Mouse (Mus musculus): ENCODE data around the gene Gm20388. TPM values are rescaled to one million over a fixed set of nuclear protein-coding genes. Genes with fewer than 3 reads are reported as not detected.

Gm20388 gene
- polyA plus RNA-seq, 1 experiment from 2014 or later, result 7.4 TPM

DNA sequence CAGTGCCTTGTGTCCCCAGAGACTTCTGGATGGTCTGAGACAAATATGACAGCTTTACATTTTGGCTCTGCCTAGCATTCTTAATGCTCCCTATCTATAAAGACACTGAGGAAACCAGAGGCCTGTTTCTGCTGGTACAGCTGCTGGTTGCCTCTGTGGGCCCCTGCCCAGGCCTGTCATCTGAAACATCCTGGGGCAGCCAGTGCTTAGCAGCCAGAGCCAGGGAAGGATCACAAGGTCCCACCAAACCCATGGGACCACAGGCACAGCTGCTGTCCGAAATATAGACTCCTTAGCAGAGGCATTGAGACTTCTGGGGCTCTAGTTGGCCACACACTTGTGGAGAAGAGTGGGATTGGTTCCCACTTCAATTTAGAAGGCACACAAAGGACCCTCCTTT lies 2874.1 kb downstream of the Gm20388 start:
- H3K27me3 ChIP-seq (ENCODE audit: control insufficient read depth, insufficient read depth, low read length), result no peaks in the 10 kb centered on the region
- no peaks in the 10 kb centered on the region for H3K36me3 ChIP-seq (ENCODE audit: control insufficient read depth, insufficient read depth, low read length)
- H3K4me2 ChIP-seq (ENCODE audit: low read depth, low read length), result no peak overlapping the region
- H3K9ac ChIP-seq (ENCODE audit: low read length), result no peak overlapping the region
- H3K9me3 ChIP-seq (replicated peaks; ENCODE audit: control insufficient read depth, low read length), result no peaks in the 10 kb centered on the region
- H3K27ac ChIP-seq (ENCODE audit: low read length), result no peak overlapping the region
- H3K4me3 ChIP-seq (replicated peaks; ENCODE audit: low read length), result no peak overlapping the region
- no peak for ATAC-seq (ENCODE audit: insufficient read depth, low FRiP score)
- WGBS, result 68% methylated on average over 1 of the region's 1 CpGs
- no peaks in the 10 kb centered on the region for H3K4me1 ChIP-seq (ENCODE audit: control insufficient read depth, insufficient read depth, low read length)

DNA sequence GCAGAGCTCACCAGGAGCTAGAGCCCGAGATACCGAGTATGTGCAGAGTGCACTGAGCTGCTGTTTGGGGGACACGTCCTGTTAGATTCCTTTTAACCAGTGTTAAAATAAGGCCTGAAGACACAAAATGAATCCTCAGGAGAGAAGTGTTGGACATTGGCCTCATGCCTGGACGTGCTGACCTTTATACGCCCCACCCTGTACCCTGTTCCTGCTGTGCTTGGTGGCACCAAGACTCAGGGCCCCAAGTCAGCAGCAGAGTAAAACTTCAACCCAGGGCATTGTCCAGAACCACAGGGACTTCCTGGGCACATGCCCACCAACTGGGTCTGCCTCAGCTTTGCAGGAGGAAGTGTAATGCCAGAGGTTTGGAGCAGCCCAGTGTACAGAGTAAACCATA lies 2879.2 kb downstream of the Gm20388 start:
- no peak; the same call in 1 of the 2 replicates for ATAC-seq (ENCODE audit: insufficient read depth, low FRiP score)
- Histone ChIP-seq H3K4me3 (replicated peaks; ENCODE audit: low read length) (no peak overlapping the region), H3K9me3 (replicated peaks; ENCODE audit: control insufficient read depth, low read length) (no peaks in the 10 kb centered on the region), H3K4me1 (ENCODE audit: control insufficient read depth, insufficient read depth, low read length) (peaks cover 8% of the 10 kb centered on the region; the same call in 1 of the 2 replicates), H3K9ac (ENCODE audit: low read length) (no peak overlapping the region), H3K4me2 (ENCODE audit: low read depth, low read length) (no peak overlapping the region), H3K27me3 (ENCODE audit: control insufficient read depth, insufficient read depth, low read length) (no peaks in the 10 kb centered on the region), H3K36me3 (ENCODE audit: control insufficient read depth, insufficient read depth, low read length) (no peaks in the 10 kb centered on the region), H3K27ac (ENCODE audit: low read length) (no peak overlapping the region)
- 94% methylated on average over 5 of the region's 5 CpGs for WGBS

DNA sequence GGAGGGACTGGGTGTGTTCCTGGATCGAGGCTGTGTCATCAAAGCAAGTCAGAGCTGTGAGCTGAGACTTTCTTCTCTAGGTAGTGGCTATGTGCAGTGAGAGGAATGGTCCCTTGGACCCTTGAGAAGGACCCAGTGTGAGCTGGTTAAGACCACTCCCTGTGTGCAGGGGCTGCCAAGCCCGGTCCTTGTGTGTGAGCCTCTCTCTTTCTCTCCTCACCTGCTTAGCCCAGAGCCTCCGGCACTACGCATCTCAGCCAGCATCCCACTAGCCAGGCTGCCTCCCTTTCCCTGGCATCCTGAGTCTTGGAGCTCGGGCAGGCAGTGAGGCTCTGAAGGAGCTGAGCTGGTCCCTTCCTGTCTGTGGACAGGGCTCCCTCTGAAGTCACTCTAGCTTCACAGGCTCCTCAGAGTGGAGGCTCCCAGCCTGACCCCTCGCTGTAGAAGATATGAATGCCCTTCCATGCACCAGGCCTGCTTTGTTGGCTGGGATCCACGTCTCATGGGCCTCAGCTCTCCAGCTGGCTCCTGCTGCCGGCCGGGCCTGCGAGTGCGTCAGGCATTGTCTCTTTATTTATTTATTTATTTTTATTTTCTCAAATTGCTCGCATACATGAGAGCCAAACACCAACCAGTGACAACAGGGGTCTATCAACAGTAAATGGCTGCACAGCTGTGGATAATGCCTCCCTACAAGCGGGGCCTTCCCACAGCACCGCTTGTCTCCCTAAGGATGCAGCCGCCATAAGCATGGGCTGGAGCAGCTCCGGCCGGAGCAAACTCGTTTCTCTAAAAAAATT lies 2882.9 kb downstream of the Gm20388 start:
- WGBS, result 60% methylated on average over 18 of the region's 18 CpGs
- Histone ChIP-seq H3K9ac (ENCODE audit: low read length) (0 out of 2 replicates have a peak overlapping the region, but pooled peaks have one; percentile 18), H3K27me3 (ENCODE audit: control insufficient read depth, insufficient read depth, low read length) (no peaks in the 10 kb centered on the region), H3K4me3 (replicated peaks; ENCODE audit: low read length) (no peak overlapping the region), H3K4me2 (ENCODE audit: low read depth, low read length) (no peak overlapping the region), H3K9me3 (replicated peaks; ENCODE audit: control insufficient read depth, low read length) (no peaks in the 10 kb centered on the region), H3K36me3 (ENCODE audit: control insufficient read depth, insufficient read depth, low read length) (no peaks in the 10 kb centered on the region), H3K27ac (ENCODE audit: low read length) (peak overlapping the region; percentile 47), H3K4me1 (ENCODE audit: control insufficient read depth, insufficient read depth, low read length) (peaks cover 8% of the 10 kb centered on the region; the same call in 1 of the 2 replicates)
- ATAC-seq (ENCODE audit: insufficient read depth, low FRiP score), result peak; percentile 79

DNA sequence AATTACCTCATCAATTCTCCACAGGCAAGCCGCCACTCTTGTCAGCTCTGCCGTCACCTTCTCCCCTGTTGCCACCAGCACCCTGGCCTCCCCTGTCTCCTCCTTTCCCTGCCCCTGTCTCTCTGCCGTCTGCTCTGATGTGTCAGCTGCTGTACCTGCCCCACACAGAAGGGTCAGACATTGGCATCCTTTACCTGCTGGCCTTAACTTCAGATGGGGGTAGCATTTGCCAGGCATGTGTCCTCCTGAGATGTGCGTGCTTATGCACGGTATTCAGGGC lies 2883.5 kb downstream of the Gm20388 start:
- Histone ChIP-seq H3K4me3 (replicated peaks; ENCODE audit: low read length) (no peak overlapping the region), H3K27ac (ENCODE audit: low read length) (0 out of 2 replicates have a peak overlapping the region, but pooled peaks have one; percentile 3), H3K27me3 (ENCODE audit: control insufficient read depth, insufficient read depth, low read length) (no peaks in the 10 kb centered on the region), H3K9ac (ENCODE audit: low read length) (no peak overlapping the region), H3K9me3 (replicated peaks; ENCODE audit: control insufficient read depth, low read length) (no peaks in the 10 kb centered on the region), H3K4me1 (ENCODE audit: control insufficient read depth, insufficient read depth, low read length) (peaks cover 8% of the 10 kb centered on the region; the same call in 1 of the 2 replicates), H3K36me3 (ENCODE audit: control insufficient read depth, insufficient read depth, low read length) (no peaks in the 10 kb centered on the region), H3K4me2 (ENCODE audit: low read depth, low read length) (no peak overlapping the region)
- 62% methylated on average over 5 of the region's 5 CpGs for WGBS
- ATAC-seq (ENCODE audit: insufficient read depth, low FRiP score), result no peak

DNA sequence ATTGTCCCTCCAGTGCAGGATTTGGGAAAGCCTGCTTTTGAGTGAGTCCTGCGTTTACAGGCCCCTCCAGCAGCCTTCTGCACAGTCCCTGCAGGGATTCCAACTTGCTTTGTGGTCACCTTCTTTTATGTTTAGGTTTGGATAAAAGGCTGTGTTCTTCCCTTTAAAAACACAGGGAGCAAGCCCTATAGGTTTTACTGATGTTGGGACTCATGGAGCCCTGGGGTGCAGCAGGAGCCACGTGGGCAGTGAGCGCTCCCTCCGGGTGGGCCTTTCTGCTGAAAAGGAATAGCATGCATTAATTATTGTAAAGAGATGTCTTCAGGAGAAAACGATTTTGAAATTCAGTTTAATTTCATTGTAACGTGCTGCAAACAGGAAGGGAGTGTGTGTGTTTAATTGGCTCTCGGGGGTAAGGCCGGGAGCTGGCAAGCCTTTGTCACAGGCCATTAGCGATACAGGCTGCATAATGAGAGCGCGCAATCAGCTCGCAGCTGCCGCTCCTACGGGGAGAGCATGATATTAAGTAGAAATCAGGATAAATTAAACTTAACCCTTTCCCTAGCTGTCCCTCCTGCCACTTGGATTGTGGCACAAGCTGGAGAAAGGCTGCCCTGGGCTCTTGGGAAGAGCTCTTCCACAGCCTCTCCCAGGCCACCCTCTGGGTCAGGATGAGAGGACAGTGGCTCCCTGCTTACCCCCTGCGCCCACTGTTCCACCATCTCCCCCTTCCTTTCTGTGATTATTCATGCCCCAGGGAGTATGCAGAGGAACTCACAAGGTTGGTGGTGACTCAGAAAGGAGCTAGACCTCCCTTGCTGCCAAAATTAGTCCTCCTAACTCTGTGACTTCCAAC lies 2893.5 kb downstream of the Gm20388 start:
- Histone ChIP-seq H3K4me2 (ENCODE audit: low read depth, low read length) (no peak overlapping the region), H3K27me3 (ENCODE audit: control insufficient read depth, insufficient read depth, low read length) (no peaks in the 10 kb centered on the region), H3K4me3 (replicated peaks; ENCODE audit: low read length) (no peak overlapping the region), H3K27ac (ENCODE audit: low read length) (no peak overlapping the region), H3K36me3 (ENCODE audit: control insufficient read depth, insufficient read depth, low read length) (no peaks in the 10 kb centered on the region), H3K9ac (ENCODE audit: low read length) (no peak overlapping the region), H3K9me3 (replicated peaks; ENCODE audit: control insufficient read depth, low read length) (no peaks in the 10 kb centered on the region), H3K4me1 (ENCODE audit: control insufficient read depth, insufficient read depth, low read length) (no peaks in the 10 kb centered on the region)
- ATAC-seq (ENCODE audit: insufficient read depth, low FRiP score), result no peak
- 51% methylated on average over 15 of the region's 15 CpGs for WGBS

DNA sequence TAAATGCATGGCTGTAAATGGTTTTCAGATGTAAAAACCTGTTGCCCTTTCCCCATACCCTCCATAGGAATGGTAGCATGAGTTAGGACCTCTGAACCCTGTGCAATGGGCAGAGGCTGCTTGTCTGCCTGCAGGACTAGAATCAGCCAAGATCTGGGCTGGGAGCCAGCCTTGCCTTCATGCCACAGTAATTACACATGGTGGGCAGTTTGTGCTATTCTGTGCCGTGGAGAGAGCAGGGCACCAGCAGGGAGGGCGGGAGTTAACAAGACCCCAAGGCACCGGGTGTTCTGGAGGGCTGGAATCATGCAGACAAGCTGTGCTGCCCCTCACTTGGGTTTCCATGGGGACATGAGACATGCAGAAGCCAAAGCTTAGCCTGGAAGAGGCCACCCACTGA lies 2894.7 kb downstream of the Gm20388 start:
- Histone ChIP-seq H3K27me3 (ENCODE audit: control insufficient read depth, insufficient read depth, low read length) (no peaks in the 10 kb centered on the region), H3K27ac (ENCODE audit: low read length) (no peak overlapping the region), H3K4me3 (replicated peaks; ENCODE audit: low read length) (no peak overlapping the region), H3K9me3 (replicated peaks; ENCODE audit: control insufficient read depth, low read length) (no peaks in the 10 kb centered on the region), H3K9ac (ENCODE audit: low read length) (no peak overlapping the region), H3K4me1 (ENCODE audit: control insufficient read depth, insufficient read depth, low read length) (no peaks in the 10 kb centered on the region), H3K4me2 (ENCODE audit: low read depth, low read length) (no peak overlapping the region), H3K36me3 (ENCODE audit: control insufficient read depth, insufficient read depth, low read length) (no peaks in the 10 kb centered on the region)
- ATAC-seq (ENCODE audit: insufficient read depth, low FRiP score), result no peak
- 69% methylated on average over 3 of the region's 3 CpGs for WGBS

DNA sequence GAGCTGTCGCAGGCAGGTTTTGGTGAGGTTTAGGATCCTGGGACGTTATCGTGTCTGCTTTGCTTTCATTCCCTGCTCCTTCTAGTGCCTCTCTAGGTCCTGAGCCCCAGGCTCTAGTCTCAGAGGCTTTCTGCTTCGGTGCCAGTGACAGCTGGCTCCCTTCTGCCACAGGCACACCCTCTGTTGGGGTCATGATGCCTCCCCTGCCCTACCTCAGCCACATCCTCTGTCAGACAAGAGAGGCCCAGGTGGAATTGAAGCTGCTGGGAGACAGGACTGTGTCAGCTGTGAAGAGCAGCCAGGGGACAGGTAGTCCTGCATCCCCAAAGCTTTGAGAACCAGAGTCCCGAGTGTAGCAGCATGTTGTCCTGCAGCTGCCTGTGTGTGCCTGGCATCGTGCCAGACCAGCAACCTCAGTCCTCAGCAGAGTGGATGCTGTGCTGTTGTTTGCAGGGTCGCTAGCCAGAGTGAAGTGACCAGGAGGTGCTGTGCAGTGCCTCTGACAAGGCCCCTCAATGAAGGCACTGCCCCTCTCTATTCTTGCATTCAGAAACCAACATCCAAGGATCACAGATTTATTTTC lies 2896.4 kb downstream of the Gm20388 start:
- Histone ChIP-seq H3K36me3 (ENCODE audit: control insufficient read depth, insufficient read depth, low read length) (no peaks in the 10 kb centered on the region), H3K27me3 (ENCODE audit: control insufficient read depth, insufficient read depth, low read length) (no peaks in the 10 kb centered on the region), H3K4me2 (ENCODE audit: low read depth, low read length) (no peak overlapping the region), H3K9me3 (replicated peaks; ENCODE audit: control insufficient read depth, low read length) (no peaks in the 10 kb centered on the region), H3K9ac (ENCODE audit: low read length) (no peak overlapping the region), H3K27ac (ENCODE audit: low read length) (no peak overlapping the region), H3K4me1 (ENCODE audit: control insufficient read depth, insufficient read depth, low read length) (no peaks in the 10 kb centered on the region), H3K4me3 (replicated peaks; ENCODE audit: low read length) (no peak overlapping the region)
- no peak for ATAC-seq (ENCODE audit: insufficient read depth, low FRiP score)
- WGBS, result 69% methylated on average over 7 of the region's 7 CpGs

DNA sequence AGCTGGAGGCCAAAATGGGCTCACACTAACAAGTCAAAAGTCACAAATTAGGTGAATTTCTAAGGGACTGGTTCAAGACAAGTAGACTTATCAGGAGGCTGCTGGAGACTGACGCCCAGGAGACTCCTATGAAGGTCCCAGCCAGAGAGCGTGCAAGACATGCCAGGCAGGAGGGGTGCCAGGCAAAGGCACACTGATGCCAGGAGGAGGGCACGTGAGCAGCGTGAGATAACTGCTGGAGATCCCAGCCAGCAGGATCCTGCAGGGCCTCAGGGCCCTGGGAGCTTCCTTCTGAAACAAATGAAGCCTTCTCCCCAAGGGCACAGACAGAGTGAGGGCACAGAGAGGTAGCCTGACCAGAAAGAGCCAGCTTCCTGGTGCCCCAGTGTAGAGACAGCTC lies 2897.3 kb downstream of the Gm20388 start:
- 92% methylated on average over 4 of the region's 4 CpGs for WGBS
- Histone ChIP-seq H3K4me3 (replicated peaks; ENCODE audit: low read length) (no peak overlapping the region), H3K4me2 (ENCODE audit: low read depth, low read length) (no peak overlapping the region), H3K9me3 (replicated peaks; ENCODE audit: control insufficient read depth, low read length) (no peaks in the 10 kb centered on the region), H3K27me3 (ENCODE audit: control insufficient read depth, insufficient read depth, low read length) (no peaks in the 10 kb centered on the region), H3K9ac (ENCODE audit: low read length) (no peak overlapping the region), H3K4me1 (ENCODE audit: control insufficient read depth, insufficient read depth, low read length) (no peaks in the 10 kb centered on the region), H3K36me3 (ENCODE audit: control insufficient read depth, insufficient read depth, low read length) (no peaks in the 10 kb centered on the region), H3K27ac (ENCODE audit: low read length) (no peak overlapping the region)
- ATAC-seq (ENCODE audit: insufficient read depth, low FRiP score), result no peak

DNA sequence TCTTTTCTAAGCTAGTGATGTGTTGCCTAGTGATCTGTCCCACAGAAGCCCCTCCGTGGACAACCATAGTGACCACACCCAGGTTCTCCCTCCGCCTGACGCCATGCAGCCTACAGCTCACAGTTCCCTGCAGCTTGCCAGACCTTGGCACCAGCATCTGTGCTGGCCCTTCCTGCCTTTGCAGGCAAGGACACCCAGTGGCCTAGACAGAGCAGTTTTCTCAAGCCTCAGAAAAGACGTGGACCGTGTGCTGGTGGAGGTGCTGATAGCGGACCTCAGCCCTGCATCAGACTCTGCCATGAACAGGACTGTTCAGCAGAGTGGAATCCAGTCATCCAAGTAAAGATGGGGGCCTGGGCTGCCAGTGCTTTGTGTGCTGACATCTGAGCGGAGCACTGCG lies 2899.7 kb downstream of the Gm20388 start:
- Histone ChIP-seq H3K27ac (ENCODE audit: low read length) (no peak overlapping the region), H3K4me1 (ENCODE audit: control insufficient read depth, insufficient read depth, low read length) (no peaks in the 10 kb centered on the region), H3K27me3 (ENCODE audit: control insufficient read depth, insufficient read depth, low read length) (no peaks in the 10 kb centered on the region), H3K9ac (ENCODE audit: low read length) (no peak overlapping the region), H3K9me3 (replicated peaks; ENCODE audit: control insufficient read depth, low read length) (no peaks in the 10 kb centered on the region), H3K4me3 (replicated peaks; ENCODE audit: low read length) (no peak overlapping the region), H3K4me2 (ENCODE audit: low read depth, low read length) (no peak overlapping the region), H3K36me3 (ENCODE audit: control insufficient read depth, insufficient read depth, low read length) (no peaks in the 10 kb centered on the region)
- no peak for ATAC-seq (ENCODE audit: insufficient read depth, low FRiP score)
- WGBS, result 71% methylated on average over 8 of the region's 8 CpGs
